Mouse (Mus musculus) lung, embryonic 15.5 days (tissue): ENCODE measurements at regions not wholly inside any gene's neighbourhood (a gene's known extent, or its start where the extent isn't known, plus 50 kb on each side); places are given as distances from the start of the nearest gene placed in this dataset.

Source experiments
- ATAC-seq: fragments of 200-750 bp; cut with Nextera tagmentation; 2 replicates; pipeline ENCODE4 v1.8.0; 2017; ENCODE audit warnings: moderate number of reproducible peaks, borderline replicate concordance; ENCODE audit not compliant: low FRiP score, low TSS enrichment; ENCODE audit errors: extremely low read depth
- H3K27ac ChIP-seq: fragments of 300-500 bp; sonication (generic); 2 replicates; pipeline ENCODE4 v1.5.1; 2015; ENCODE audit warnings: moderate library complexity, mild to moderate bottlenecking, inconsistent platforms
- H3K27me3 ChIP-seq: fragments of 300-500 bp; sonication (generic); 2 replicates; pipeline ENCODE4 v1.6.1; 2015; ENCODE audit warnings: inconsistent platforms
- H3K36me3 ChIP-seq: fragments of 300-500 bp; sonication (generic); 2 replicates; pipeline ENCODE4 v1.6.1; 2015; ENCODE audit warnings: inconsistent platforms
- H3K4me1 ChIP-seq: fragments of 300-500 bp; sonication (generic); 2 replicates; pipeline ENCODE4 v1.6.1; 2015; ENCODE audit warnings: inconsistent platforms
- H3K4me2 ChIP-seq: fragments of 300-500 bp; sonication (generic); 2 replicates; pipeline ENCODE4 v1.6.1; 2015; ENCODE audit warnings: inconsistent platforms, mild to moderate bottlenecking, moderate library complexity
- H3K4me3 ChIP-seq: fragments of 300-500 bp; sonication (generic); 2 replicates; pipeline ENCODE4 v1.5.1; 2015; ENCODE audit warnings: mild to moderate bottlenecking, inconsistent platforms
- H3K9ac ChIP-seq: fragments of 300-500 bp; sonication (generic); 2 replicates; pipeline ENCODE4 v1.6.1; 2015; ENCODE audit warnings: inconsistent platforms
- H3K9me3 ChIP-seq: fragments of 300-500 bp; sonication (generic); 2 replicates; pipeline ENCODE4 v1.6.1; 2016; ENCODE audit warnings: inconsistent platforms
- WGBS: fragments of 180-500 bp; shearing (Covaris S2); methylation state at CpG from one replicate; pipeline ENCODE4 v1.1.7; 2015; 5-methylcytosine and 5-hydroxymethylcytosine counted together

DNA sequence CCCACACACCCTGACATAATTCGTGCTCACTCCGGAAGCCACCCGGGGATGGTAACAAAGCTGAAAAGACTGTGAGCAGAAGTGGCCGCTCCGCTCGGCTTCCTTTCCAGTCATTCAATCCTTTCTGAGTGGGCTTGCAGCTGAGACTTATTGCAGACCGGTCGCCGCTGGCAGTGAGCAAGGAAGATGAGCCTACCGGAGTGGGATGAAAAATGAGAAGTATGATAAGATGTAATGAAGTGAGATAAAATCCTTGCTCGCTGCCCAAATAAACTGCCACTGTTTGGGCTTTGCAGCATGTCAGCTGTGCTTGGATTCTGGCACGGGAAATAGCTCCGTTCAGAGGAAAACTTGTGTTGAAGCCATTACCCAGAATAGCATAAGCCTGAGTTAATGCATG, 82.7 kb upstream of the Lingo2 start:
- no peak for ATAC-seq
- 38% methylated on average over 13 of the region's 13 CpGs for WGBS
- Histone ChIP-seq H3K27ac (no peak overlapping the region), H3K4me1 (no peaks in the 10 kb centered on the region), H3K9ac (no peak overlapping the region), H3K36me3 (no peaks in the 10 kb centered on the region), H3K4me2 (peak overlapping the region; percentile 33), H3K27me3 (no peaks in the 10 kb centered on the region), H3K9me3 (no peaks in the 10 kb centered on the region), H3K4me3 (0 out of 2 replicates have a peak overlapping the region, but pooled peaks have one; percentile 4)
